Mouse (Mus musculus): ENCODE measurements around the gene Srp72. TPM values are rescaled to one million over a fixed set of nuclear protein-coding genes. Genes with fewer than 3 reads are reported as not detected.

The Srp72 gene
- total and polyA plus RNA-seq, 3 experiments: 77.4 to 148 (median 85.2) TPM

GRCm38 (mm10) chr5:76928124-76928832 is 46.2 kb upstream of the Srp72 start:
- in situ Hi-C loops (cut with MboI; ENCODE audit: low pct_ligation_motif_present, low pct_unique_long_range_greater_than_20kb, low sequenced_read_pairs): no loop called here
- Histone ChIP-seq H3K9ac (ENCODE audit: insufficient read depth, low read depth) (no peak overlapping the region), H3K9me3 (replicated peaks; ENCODE audit: low read length) (no peaks in the 10 kb centered on the region), H3K4me2 (ENCODE audit: insufficient read depth, low read depth, poor library complexity, severe bottlenecking) (no peak overlapping the region), H3K4me1 (ENCODE audit: control insufficient read depth in 1 of 2, insufficient read depth in 2 of 2) (peaks cover 0 to 6% of the 10 kb centered on the region in 2 experiments; a peak in 2 of 4 replicates), H3K36me3 (replicated peaks in 1 of 2; ENCODE audit: control insufficient read depth in 1 of 2, insufficient read depth in 1 of 2, low read length in 1 of 2) (peaks cover 29 to 61% of the 10 kb centered on the region in 2 experiments), H3K79me2 (replicated peaks; ENCODE audit: control insufficient read depth, extremely low read depth, insufficient read depth, poor library complexity, severe bottlenecking) (peaks cover 17% of the 10 kb centered on the region), H3K27ac (ENCODE audit: insufficient read depth, low read depth) (no peak overlapping the region), H3K4me3 (replicated peaks in 1 of 3; ENCODE audit: low read depth in 2 of 3, low read length in 2 of 3, poor library complexity in 1 of 3) (no peak overlapping the region), H3K27me3 (replicated peaks) (no peaks in the 10 kb centered on the region)
- no peak for TF ChIP-seq MXI1 (IDR thresholded peaks at IDR 0.05; ENCODE audit: low read depth, low read length)
- no peak for TF ChIP-seq JUN (IDR thresholded peaks at IDR 0.05; ENCODE audit: insufficient read depth, low read depth, low read length)
- no peak for DNase-seq (ENCODE audit: extremely low read depth)
- dilution Hi-C loops (cut with MboI; ENCODE audit: extremely low pct_ligation_motif_present, extremely low pct_unique_long_range_greater_than_20kb, low sequenced_read_pairs): no loop called here

GRCm38 (mm10) chr5:76929180-76929877 is 45.2 kb upstream of the Srp72 start:
- in situ Hi-C loops (cut with MboI; ENCODE audit: low pct_ligation_motif_present, low pct_unique_long_range_greater_than_20kb, low sequenced_read_pairs) (no loop called here), dilution Hi-C loops (cut with MboI; ENCODE audit: extremely low pct_ligation_motif_present, extremely low pct_unique_long_range_greater_than_20kb, low sequenced_read_pairs) (no loop called here)
- Histone ChIP-seq H3K27me3 (replicated peaks) (no peaks in the 10 kb centered on the region), H3K9me3 (replicated peaks; ENCODE audit: low read length) (no peaks in the 10 kb centered on the region), H3K9ac (ENCODE audit: insufficient read depth, low read depth) (no peak overlapping the region), H3K4me3 (replicated peaks in 1 of 3; ENCODE audit: low read depth in 2 of 3, low read length in 2 of 3, poor library complexity in 1 of 3) (no peak overlapping the region), H3K4me2 (ENCODE audit: insufficient read depth, low read depth, poor library complexity, severe bottlenecking) (no peak overlapping the region), H3K79me2 (replicated peaks; ENCODE audit: control insufficient read depth, extremely low read depth, insufficient read depth, poor library complexity, severe bottlenecking) (peaks cover 17% of the 10 kb centered on the region), H3K4me1 (ENCODE audit: control insufficient read depth in 1 of 2, insufficient read depth in 2 of 2) (peaks cover 0 to 6% of the 10 kb centered on the region in 2 experiments; a peak in 2 of 4 replicates), H3K27ac (ENCODE audit: insufficient read depth, low read depth) (no peak overlapping the region), H3K36me3 (replicated peaks in 1 of 2; ENCODE audit: control insufficient read depth in 1 of 2, insufficient read depth in 1 of 2, low read length in 1 of 2) (peaks cover 20 to 51% of the 10 kb centered on the region in 2 experiments)
- no peak for DNase-seq (ENCODE audit: extremely low read depth)
- no peak for TF ChIP-seq POLR2A (IDR thresholded peaks at IDR 0.05; ENCODE audit: low read depth, low read length)
- no peak for TF ChIP-seq SMC3 (IDR thresholded peaks at IDR 0.05; ENCODE audit: low read depth, low read length)
- TF ChIP-seq ZC3H11A (IDR thresholded peaks at IDR 0.05; ENCODE audit: low read depth, low read length): no peak
- no peak for TF ChIP-seq E2F4 (IDR thresholded peaks at IDR 0.05; ENCODE audit: insufficient replicate concordance, low read depth, low read length)
- TF ChIP-seq JUND (conservative IDR thresholded peaks at IDR 0.05; ENCODE audit: low read depth, low read length): no peak
- TF ChIP-seq KAT2A (IDR thresholded peaks at IDR 0.05; ENCODE audit: insufficient replicate concordance, low read length): no peak
- TF ChIP-seq CTCF (conservative IDR thresholded peaks at IDR 0.05 in 1 of 2, IDR thresholded peaks at IDR 0.05 in 1 of 2; ENCODE audit: low read depth in 2 of 2, low read length in 2 of 2): no peak
- TF ChIP-seq UBTF (IDR thresholded peaks at IDR 0.05; ENCODE audit: low read depth, low read length): no peak
- no peak for TF ChIP-seq MYC (IDR thresholded peaks at IDR 0.05; ENCODE audit: low read depth, low read length)
- no peak for TF ChIP-seq RAD21 (IDR thresholded peaks at IDR 0.05; ENCODE audit: low read depth, low read length)
- TF ChIP-seq GABPA (IDR thresholded peaks at IDR 0.05; ENCODE audit: insufficient replicate concordance, low read depth, low read length): no peak
- no peak for TF ChIP-seq ZKSCAN1 (IDR thresholded peaks at IDR 0.05; ENCODE audit: borderline replicate concordance, low read depth, low read length)
- no peak for TF ChIP-seq NRF1 (IDR thresholded peaks at IDR 0.05; ENCODE audit: low read depth, low read length)
- no peak for TF ChIP-seq NELFE (IDR thresholded peaks at IDR 0.05; ENCODE audit: low read depth, low read length)
- no peak for TF ChIP-seq ZMIZ1 (IDR thresholded peaks at IDR 0.05; ENCODE audit: low read depth, low read length)
- TF ChIP-seq IRF4 (IDR thresholded peaks at IDR 0.05; ENCODE audit: low read depth, low read length): no peak
- TF ChIP-seq PAX5 (IDR thresholded peaks at IDR 0.05; ENCODE audit: low read length): no peak
- no peak for TF ChIP-seq ELF1 (IDR thresholded peaks at IDR 0.05; ENCODE audit: low read depth, low read length)
- no peak for TF ChIP-seq MAX (IDR thresholded peaks at IDR 0.05; ENCODE audit: low read length)
- TF ChIP-seq HCFC1 (IDR thresholded peaks at IDR 0.05; ENCODE audit: low read depth, low read length): no peak
